Mouse (Mus musculus) layer of hippocampus, adult 18-20 months (tissue): ENCODE data around the gene Cbfb. TPM values are rescaled to one million over a fixed set of nuclear protein-coding genes. Genes with fewer than 3 reads are reported as not detected.
"Not testable (repeated sequence)": the region's sequence is repeated elsewhere in the genome, so short reads cannot be mapped to it uniquely, and the experiment has no call there.

Experiments used
- DNase-seq, 2 experiments: peaks; one replicate each; pipeline ENCODE4 v3.0.0; 2022; ENCODE audit warnings: low spot score in 2 of 2
- long read RNA-seq: library from polyadenylated mRNA; stranded (forward); transcript quantifications from one replicate; pipeline ENCODE4 v2.0.0, GENCODE M21; 2021
- total RNA-seq, 2 experiments: library from RNA; stranded (reverse); gene quantifications; 2 replicates each; pipeline ENCODE4 v1.2.3; 2021

The Cbfb gene
- total RNA-seq: 10 to 100 TPM; 22.1 to 24.4 TPM
- long read RNA-seq, transcript Cbfb-202 (6 exons, 2,891 nt): major isoform, 13 of 23 reads
- long read RNA-seq, transcript Cbfb-201 (6 exons, 2,883 nt): minor isoform, 6 of 23 reads
- long read RNA-seq, partial matches to known transcripts: 1 of 23 reads
- long read RNA-seq, other reads (novel, unspliced or antisense): 2 of 23 reads

DNA sequence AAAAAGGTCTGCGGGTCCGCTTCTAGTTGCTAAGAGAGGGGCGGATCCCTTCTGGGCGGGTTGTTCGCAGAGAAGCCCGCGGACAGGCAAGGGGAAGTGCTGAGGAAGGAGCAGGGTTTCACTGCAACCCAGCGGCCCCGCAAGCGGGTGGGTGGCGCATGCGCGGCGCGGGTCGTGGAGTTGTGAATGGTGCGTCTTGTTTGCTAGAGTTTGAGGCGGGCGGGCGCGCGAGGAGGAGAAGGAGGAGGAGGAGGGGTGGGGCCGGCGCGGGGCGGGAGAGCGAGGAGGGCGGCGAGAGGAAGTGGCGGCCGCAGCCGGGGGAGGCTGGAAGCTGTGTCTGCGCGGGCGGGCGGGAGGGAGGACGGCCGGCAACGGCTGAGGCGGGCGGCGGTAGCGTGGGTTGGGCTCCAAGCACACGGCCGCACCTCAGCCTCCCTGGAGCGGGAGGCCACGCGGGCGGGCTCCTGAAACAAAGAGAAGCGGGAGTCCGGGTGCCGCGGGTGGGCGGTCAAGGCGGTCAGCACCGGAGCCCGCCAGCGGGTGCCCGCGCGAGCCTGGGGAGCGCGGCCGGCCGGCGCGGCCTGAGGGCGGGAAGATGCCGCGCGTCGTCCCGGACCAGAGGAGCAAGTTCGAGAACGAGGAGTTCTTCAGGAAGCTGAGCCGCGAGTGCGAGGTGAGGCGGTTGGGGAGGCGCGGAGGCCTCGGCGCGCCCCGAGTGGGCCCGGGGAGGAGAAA lies at the start of gene Cbfb:
Gene Cbfb (plus strand): TSS at position 294 of the 735 bp plus-strand sequence.
- DNase-seq: peak; percentile 84 to 94

GRCm38 (mm10) chr8:105129864-105130263 lies 40.6 kb upstream of the Cbfb start:
- DNase-seq: no peak

GRCm38 (mm10) chr8:105131509-105131908 lies 39.0 kb upstream of the Cbfb start, which contains the start of gene Ces4a:
Gene Ces4a, plus strand, starts transcription at chr8:105131800.
- no peak for DNase-seq

GRCm38 (mm10) chr8:105138423-105138822 lies 32.1 kb upstream of the Cbfb start:
- peak; percentile 26 to 76 for DNase-seq

- no peak for DNase-seq
These were observed 28.1 kb upstream of the Cbfb start for GRCm38 (mm10) chr8:105142395-105142794.

- DNase-seq: no peak
These were observed 18.8 kb upstream of the Cbfb start for GRCm38 (mm10) chr8:105151654-105152053.

- DNase-seq: peak; percentile 27 to 74
These were observed 17.7 kb upstream of the Cbfb start for GRCm38 (mm10) chr8:105152623-105153398.

DNA sequence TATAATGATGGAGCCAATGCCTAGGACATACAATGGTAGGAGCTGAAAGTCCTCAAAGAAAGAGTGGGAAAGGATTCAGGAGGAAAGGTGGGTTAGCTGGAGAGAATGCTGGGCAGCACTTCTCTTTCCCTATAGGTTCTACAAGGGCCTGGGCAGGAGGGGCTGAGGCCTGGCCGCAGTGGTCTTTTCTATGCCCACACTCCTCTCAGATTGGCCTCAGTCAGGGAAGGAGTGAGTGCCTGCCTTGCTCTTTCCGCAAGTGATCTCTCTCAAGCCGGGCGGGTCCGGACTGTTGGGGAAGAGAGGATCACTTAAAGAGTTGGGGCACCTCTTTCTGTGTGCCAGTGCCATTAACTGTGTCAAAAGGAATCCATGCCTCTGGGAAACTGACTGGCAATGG lies 16.2 kb upstream of the Cbfb start:
- no peak for DNase-seq

- no peak for DNase-seq
These were observed 15.3 kb upstream of the Cbfb start for GRCm38 (mm10) chr8:105155091-105155745.

DNA sequence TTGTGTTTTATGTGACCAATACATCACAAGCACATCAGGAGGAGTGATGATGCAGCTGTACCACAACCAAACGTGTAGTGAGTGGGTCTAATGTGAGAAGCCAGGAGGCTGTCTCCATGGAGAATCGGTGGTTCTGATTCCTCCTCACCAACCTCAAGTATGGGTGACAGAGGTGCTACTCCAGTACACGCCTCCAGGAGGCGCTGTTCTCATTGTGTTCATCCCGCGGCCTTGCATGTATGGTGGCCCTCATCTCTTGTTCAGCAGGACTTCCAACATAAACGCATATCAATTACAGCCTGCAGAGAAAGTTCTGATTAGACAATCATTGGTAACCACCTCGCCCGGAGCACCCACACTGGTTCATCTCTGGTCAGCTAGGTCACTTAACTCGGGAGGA lies 12.9 kb upstream of the Cbfb start:
- peak in 1 of 2 experiments; percentile 18 for DNase-seq

DNA sequence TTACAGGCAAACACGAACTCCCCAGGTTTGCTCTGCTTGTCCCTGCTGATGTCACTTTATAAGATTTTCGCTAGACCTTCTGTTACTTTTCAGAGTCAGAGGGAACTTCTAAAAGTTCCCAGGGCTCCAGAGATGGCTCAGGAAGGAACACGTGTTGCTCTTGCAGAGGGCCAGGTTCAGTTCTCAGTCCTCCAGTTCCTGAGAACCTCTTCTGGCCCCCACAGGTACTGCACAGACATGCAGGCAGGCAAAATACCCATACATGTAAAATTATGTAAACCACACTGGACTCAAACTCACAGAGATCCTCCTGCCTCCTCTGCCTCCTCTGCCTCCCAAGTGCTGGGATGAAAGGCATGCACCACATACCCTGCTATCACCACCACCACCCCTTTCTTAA lies 12.4 kb upstream of the Cbfb start:
- DNase-seq: no peak

DNA sequence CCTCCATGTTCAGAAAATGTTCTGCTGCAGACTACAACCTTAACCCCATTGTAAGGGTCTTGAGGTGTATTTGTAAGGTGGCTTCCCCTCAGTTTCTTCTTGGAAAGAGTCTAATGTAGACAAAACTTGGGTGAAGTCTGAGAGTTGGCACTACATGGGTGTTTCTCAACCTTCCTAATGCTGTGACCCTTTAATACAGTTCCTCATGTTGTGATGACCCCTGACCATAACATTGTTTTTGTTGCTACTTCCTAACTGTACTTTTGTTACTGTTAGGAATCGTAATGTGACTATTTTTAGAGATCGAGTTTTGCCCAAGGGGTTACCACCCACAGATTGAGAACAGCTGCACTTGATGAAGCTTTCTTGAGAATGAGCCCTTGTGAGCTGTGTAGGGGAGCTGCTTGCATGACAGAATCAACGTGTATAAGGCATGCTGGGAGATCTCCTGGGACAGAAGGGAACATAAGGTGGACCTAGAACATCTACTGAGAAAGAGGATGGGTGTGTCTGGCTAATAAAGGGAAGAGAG lies 9.3 kb upstream of the Cbfb start:
- no peak for DNase-seq

- DNase-seq: no peak
These were observed 6.1 kb upstream of the Cbfb start for GRCm38 (mm10) chr8:105164272-105164902.

GRCm38 (mm10) chr8:105165191-105165590 lies 5.3 kb upstream of the Cbfb start:
- DNase-seq: no peak

GRCm38 (mm10) chr8:105167116-105167515 lies 3.4 kb upstream of the Cbfb start:
- DNase-seq: no peak

- no peak for DNase-seq
These were observed 892 bp upstream of the Cbfb start for GRCm38 (mm10) chr8:105169582-105169981.

DNA sequence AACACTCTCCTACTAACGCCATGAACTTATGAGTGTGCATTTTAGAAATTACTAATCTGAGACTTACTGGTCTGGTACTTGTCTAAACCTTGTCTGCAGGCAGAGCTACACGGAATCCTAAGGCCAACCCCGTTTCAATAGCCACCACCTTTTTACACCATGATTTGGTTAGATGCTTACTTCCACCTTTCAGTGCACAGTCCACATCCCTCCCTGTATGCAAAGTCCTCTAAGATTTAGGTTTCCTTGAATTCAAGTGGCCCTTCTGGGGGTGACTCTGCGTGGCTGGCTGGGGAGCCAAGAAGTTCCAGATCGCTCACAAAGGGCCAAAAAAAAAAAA lies 463 bp upstream of the Cbfb start:
- no peak for DNase-seq

GRCm38 (mm10) chr8:105171116-105172002 lies 885 bp downstream of the Cbfb start:
- peak; percentile 22 to 52 for DNase-seq

DNA sequence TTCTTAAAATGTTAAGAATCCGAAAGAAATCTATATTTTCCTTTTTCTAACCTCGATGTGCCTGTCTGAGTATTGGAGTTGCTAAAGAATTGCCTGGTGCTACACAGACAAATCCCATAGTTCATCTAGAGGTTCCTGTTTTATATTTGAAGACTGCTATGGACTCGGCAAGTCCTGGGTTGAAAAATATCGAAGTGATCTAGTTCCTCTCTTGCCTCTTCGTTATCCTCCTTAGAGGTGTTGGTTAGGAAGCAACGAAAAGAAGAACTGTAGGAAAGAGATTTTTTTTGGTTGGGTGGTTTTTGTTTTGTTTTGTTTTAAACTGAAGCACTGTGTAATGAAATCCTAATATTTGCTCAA lies 1.5 kb downstream of the Cbfb start:
- no peak for DNase-seq

DNA sequence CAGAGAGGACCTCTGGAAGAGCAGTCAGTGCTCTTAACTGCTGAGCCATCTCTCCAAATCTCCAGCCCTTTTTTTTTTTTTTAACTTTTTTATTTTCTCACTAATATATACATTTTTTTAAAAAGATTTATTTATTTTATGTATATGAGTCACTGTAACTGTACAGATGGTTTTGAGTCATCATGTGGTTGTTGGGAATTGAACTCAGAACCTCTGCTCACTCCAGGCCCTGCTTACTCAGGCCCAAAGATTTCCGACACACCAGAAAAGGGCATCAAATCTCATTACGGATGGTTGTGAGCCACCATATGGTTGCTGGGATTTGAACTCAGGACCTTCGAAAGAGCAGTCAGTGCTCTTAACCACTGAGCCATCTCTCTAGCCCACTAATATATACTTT lies 4.8 kb downstream of the Cbfb start:
- DNase-seq: not testable (repeated sequence)
